Mouse (Mus musculus) liver, embryonic 14.5 days (tissue): ENCODE data around the gene Ncam1. TPM values are rescaled to one million over a fixed set of nuclear protein-coding genes. Genes with fewer than 3 reads are reported as not detected.

Source experiments
- ATAC-seq: fragments of 200-750 bp; cut with Nextera tagmentation; 2 replicates; pipeline ENCODE4 v1.8.0; 2017; ENCODE audit warnings: moderate number of reproducible peaks, mild to moderate bottlenecking, moderate library complexity; ENCODE audit not compliant: insufficient read depth
- DNase-seq, 3 experiments: peaks; one replicate each; pipeline ENCODE4 v3.0.0-alpha.2; 2012 to 2013; ENCODE audit warnings: low read depth in 3 of 3, low spot score in 3 of 3
- H3K27ac ChIP-seq: fragments of 300-500 bp; sonication (generic); 2 replicates; pipeline ENCODE4 v1.5.1; 2014; ENCODE audit warnings: moderate library complexity, mild to moderate bottlenecking, control low read depth, inconsistent platforms
- H3K27me3 ChIP-seq: fragments of 300-500 bp; sonication (generic); 2 replicates; pipeline ENCODE4 v1.6.1; 2014; ENCODE audit warnings: mild to moderate bottlenecking, low read length, moderate library complexity; ENCODE audit not compliant: control insufficient read depth, insufficient read depth
- H3K36me3 ChIP-seq: fragments of 300-500 bp; sonication (generic); replicated peaks from 2 replicates; pipeline ENCODE4 v1.6.1; 2014; ENCODE audit warnings: low read depth; ENCODE audit not compliant: control insufficient read depth, insufficient read depth
- H3K4me1 ChIP-seq, 2 experiments: fragments of 200-500 bp in 1 of 2; fragments of 300-500 bp in 1 of 2; sonication (generic) in 1 of 2; replicated peaks; 2 replicates each; pipeline ENCODE4 v1.6.1; 2012 to 2014; ENCODE audit warnings: antibody characterized with exemption in 1 of 2, inconsistent platforms in 1 of 2, low read length in 1 of 2; ENCODE audit not compliant: control insufficient read depth in 2 of 2, insufficient read depth in 2 of 2
- H3K4me2 ChIP-seq: fragments of 300-500 bp; sonication (generic); 2 replicates; pipeline ENCODE4 v1.6.1; 2014; ENCODE audit warnings: low read depth, mild to moderate bottlenecking, control low read depth, moderate library complexity
- H3K4me3 ChIP-seq, 2 experiments: fragments of 200-500 bp in 1 of 2; fragments of 300-500 bp in 1 of 2; sonication (generic) in 1 of 2; 2 replicates each; pipeline ENCODE4 v1.5.1; 2012 to 2014; ENCODE audit warnings: low read depth in 2 of 2, low read length in 2 of 2, mild to moderate bottlenecking in 2 of 2, control low read depth in 1 of 2, inconsistent platforms in 1 of 2, moderate library complexity in 1 of 2; ENCODE audit not compliant: insufficient read depth in 1 of 2
- H3K9ac ChIP-seq: fragments of 300-500 bp; sonication (generic); replicated peaks from 2 replicates; pipeline ENCODE4 v1.6.1; 2014; ENCODE audit warnings: mild to moderate bottlenecking, control low read depth, moderate library complexity
- H3K9me3 ChIP-seq: fragments of 300-500 bp; sonication (generic); 2 replicates; pipeline ENCODE4 v1.6.1; 2016; ENCODE audit warnings: low read length, mixed read lengths; ENCODE audit not compliant: control insufficient read depth
- CTCF ChIP-seq: IDR thresholded peaks from 2 replicates; pipeline ENCODE4 v1.5.1; 2016; ENCODE audit warnings: antibody characterized with exemption, low read depth, control low read depth
- EP300 ChIP-seq: IDR thresholded peaks from 2 replicates; pipeline ENCODE4 v1.6.1; 2016; ENCODE audit warnings: antibody characterized with exemption, low read depth
- whole genome bisulfite sequencing: fragments of 180-500 bp; shearing (Covaris S2); extraction: QIAGEN DNeasy Blood & Tissue Kit; methylation state at CpG from one replicate; pipeline ENCODE4 v1.1.7; 2014; ENCODE audit not compliant: insufficient replicate concordance; 5-methylcytosine and 5-hydroxymethylcytosine counted together
- polyA plus RNA-seq, 2 experiments: library from polyadenylated mRNA; depleted of rRNA in 1 of 2; stranded (reverse) in 1 of 2; unstranded in 1 of 2; fragments of >200 nt; fragmentation: Nextera tagmentation in 1 of 2; extraction: Ambion mirVana in 1 of 2; gene quantifications; 2 replicates each; pipeline versions ENCODE4 v1.2.1 to v1.2.3; 2012 to 2014

Ncam1 gene
- polyA plus RNA-seq, 2 experiments = 0.60 to 1.9 TPM

- Histone ChIP-seq H3K4me3 (no peak overlapping the region), H3K36me3 (no peaks in the 10 kb centered on the region), H3K9me3 (no peaks in the 10 kb centered on the region), H3K27me3 (no peaks in the 10 kb centered on the region), H3K4me2 (no peak overlapping the region), H3K9ac (no peak overlapping the region), H3K4me1 (no peaks in the 10 kb centered on the region), H3K27ac (no peak overlapping the region)
- no peak for ATAC-seq
- no peak for TF ChIP-seq EP300
- no peak for TF ChIP-seq CTCF
- DNase-seq = no peak
- WGBS = 71% methylated on average over 4 of the region's 4 CpGs
Observed at GRCm38 (mm10) chr9:49502245-49502644, 296.5 kb downstream of the Ncam1 start.

- TF ChIP-seq EP300 (no peak), CTCF (no peak)
- H3K27ac ChIP-seq = no peak overlapping the region
- H3K4me2 ChIP-seq = no peak overlapping the region
- no peak overlapping the region for H3K9ac ChIP-seq
- WGBS = 52% methylated on average over 2 of the region's 2 CpGs
- H3K4me3 ChIP-seq = no peak overlapping the region
- DNase-seq (no peak), ATAC-seq (no peak)
- H3K36me3 ChIP-seq = no peaks in the 10 kb centered on the region
- H3K9me3 ChIP-seq = no peaks in the 10 kb centered on the region
- H3K4me1 ChIP-seq = no peaks in the 10 kb centered on the region
- H3K27me3 ChIP-seq = no peaks in the 10 kb centered on the region
Observed at GRCm38 (mm10) chr9:49499878-49500277, 298.8 kb downstream of the Ncam1 start.

- Histone ChIP-seq H3K4me1 (no peaks in the 10 kb centered on the region), H3K9ac (no peak overlapping the region), H3K9me3 (no peaks in the 10 kb centered on the region), H3K27ac (no peak overlapping the region), H3K4me3 (no peak overlapping the region), H3K27me3 (no peaks in the 10 kb centered on the region), H3K4me2 (no peak overlapping the region), H3K36me3 (no peaks in the 10 kb centered on the region)
- WGBS = 3% methylated on average over 4 of the region's 4 CpGs
- no peak for ATAC-seq
- peak in 1 of 3 experiments; percentile 25 for DNase-seq
- TF ChIP-seq EP300 (no peak), CTCF (peak; percentile 77)
Observed at GRCm38 (mm10) chr9:49493979-49494649, 304.6 kb downstream of the Ncam1 start.

GRCm38 (mm10) chr9:49490609-49491008 is 308.1 kb downstream of the Ncam1 start:
- Histone ChIP-seq H3K36me3 (no peaks in the 10 kb centered on the region), H3K4me1 (no peaks in the 10 kb centered on the region), H3K27ac (no peak overlapping the region), H3K4me3 (no peak overlapping the region), H3K9me3 (no peaks in the 10 kb centered on the region), H3K27me3 (no peaks in the 10 kb centered on the region), H3K9ac (no peak overlapping the region), H3K4me2 (no peak overlapping the region)
- DNase-seq (no peak), ATAC-seq (no peak)
- 69% methylated on average over 4 of the region's 4 CpGs for WGBS
- TF ChIP-seq CTCF (no peak), EP300 (no peak)

- H3K4me2 ChIP-seq = no peak overlapping the region
- ATAC-seq = no peak
- H3K9ac ChIP-seq = no peak overlapping the region
- no peaks in the 10 kb centered on the region for H3K36me3 ChIP-seq
- H3K4me3 ChIP-seq = no peak overlapping the region
- no peaks in the 10 kb centered on the region for H3K4me1 ChIP-seq
- no peak for TF ChIP-seq EP300
- TF ChIP-seq CTCF = peak; percentile 98
- H3K27ac ChIP-seq = no peak overlapping the region
- peak in 2 of 3 experiments; percentile 16 to 19 for DNase-seq
- WGBS = 25% methylated on average over 16 of the region's 16 CpGs
- H3K9me3 ChIP-seq = no peaks in the 10 kb centered on the region
- H3K27me3 ChIP-seq = no peaks in the 10 kb centered on the region
Observed at GRCm38 (mm10) chr9:49488912-49489895, 309.5 kb downstream of the Ncam1 start.
